ENCODE assay signal across 11 mouse cellular contexts in genomic region chr7:68265391-68265790, GRCm38 (mm10). TPM values are rescaled to one million over a fixed set of nuclear protein-coding genes. Genes with fewer than 3 reads are reported as not detected.
"Had no signal": no experiment of that assay in that cellular context is flagged by ENCODE, and none has a peak within 500 bp of the region (broad histone marks: within the 10 kb centered on the region; RNA-seq: fewer than 3 reads in every experiment).

No protein-coding gene starts in this region.

- ATAC-seq: intestine, postnatal 0 days; midbrain, embryonic 13.5 days had no signal

- H3K9me3 ChIP-seq: liver, embryonic 15.5 days; midbrain, embryonic 13.5 days had no signal

- H3K4me3 ChIP-seq: liver, embryonic 15.5 days; midbrain, embryonic 13.5 days had no signal

- H3K27ac ChIP-seq: kidney, postnatal 0 days; liver, embryonic 15.5 days; midbrain, embryonic 13.5 days had no signal

- H3K36me3 ChIP-seq: liver, embryonic 15.5 days; midbrain, embryonic 13.5 days had no signal

- DNase-seq: lung, postnatal 36 days; spleen, adult 18-20 months had no signal

RNA-seq across cellular contexts. Expression of gene Pgpep1l, which starts 1.4 kb away (rescaled TPM):
- polyA plus RNA-seq: intestine, postnatal 0 days; liver, embryonic 11.5 days; liver, embryonic 15.5 days; lung, postnatal 0 days; midbrain, embryonic 13.5 days; midbrain, postnatal 0 days; neural tube, embryonic 14.5 days; stomach, embryonic 14.5 days had no signal

RNA-seq across cellular contexts. Expression of gene Fam169b, which starts 8.2 kb away (rescaled TPM):
- polyA plus RNA-seq: midbrain, embryonic 13.5 days; midbrain, postnatal 0 days; neural tube, embryonic 14.5 days had no signal
